Mouse (Mus musculus): Measurements from ENCODE around the gene Ano6.

DNA sequence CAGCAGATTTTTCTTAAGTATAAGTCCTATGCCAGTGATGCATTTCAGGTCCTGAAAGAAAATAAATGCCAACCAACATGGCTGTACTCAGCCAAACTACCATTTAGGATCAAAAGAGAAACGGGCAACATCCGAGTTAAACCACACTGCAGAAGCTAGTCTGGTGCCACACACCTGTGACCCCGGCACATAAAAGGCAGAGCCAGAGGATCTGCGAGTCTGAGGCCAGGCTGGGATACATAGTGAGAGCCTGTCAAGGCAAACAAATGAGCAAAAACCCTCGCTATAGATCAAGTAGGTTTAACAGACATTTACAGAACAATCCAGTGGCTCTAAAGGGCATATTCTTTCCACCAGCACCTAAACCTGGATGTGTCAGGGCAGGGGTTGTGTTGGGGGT is 190.0 kb downstream of the Ano6 start:
- TF ChIP-seq EP300 (IDR thresholded peaks at IDR 0.05; ENCODE audit: low read depth), result no peak
- no peak for TF ChIP-seq CTCF (IDR thresholded peaks at IDR 0.05; ENCODE audit: low read depth)
